Mouse (Mus musculus) limb, embryonic 10.5 days (tissue): ENCODE data around the gene Derl2. TPM values are rescaled to one million over a fixed set of nuclear protein-coding genes. Genes with fewer than 3 reads are reported as not detected.
A peak's percentile ranks its signal among the peaks of the same experiment; 100 is the strongest.

ENCODE experiments used
- DNase-seq: peaks from one replicate; pipeline ENCODE4 v3.0.0-alpha.2; 2017; ENCODE audit warnings: low spot score
- H3K27ac ChIP-seq: fragments of 300-500 bp; sonication (generic); 2 replicates; pipeline ENCODE4 v1.5.1; 2016; ENCODE audit warnings: mild to moderate bottlenecking
- H3K27me3 ChIP-seq: fragments of 300-500 bp; sonication (generic); 2 replicates; pipeline ENCODE4 v1.6.1; 2016; ENCODE audit warnings: low read depth, mild to moderate bottlenecking; ENCODE audit not compliant: poor library complexity, severe bottlenecking
- H3K36me3 ChIP-seq: fragments of 300-500 bp; sonication (generic); 2 replicates; pipeline ENCODE4 v1.6.1; 2016; ENCODE audit warnings: mild to moderate bottlenecking, moderate library complexity
- H3K4me1 ChIP-seq: fragments of 300-500 bp; sonication (generic); 2 replicates; pipeline ENCODE4 v1.6.1; 2016
- H3K4me3 ChIP-seq: fragments of 300-500 bp; sonication (generic); 2 replicates; pipeline ENCODE4 v1.5.1; 2016; ENCODE audit warnings: mild to moderate bottlenecking, moderate library complexity
- H3K9me3 ChIP-seq: fragments of 300-500 bp; sonication (generic); replicated peaks from 2 replicates; pipeline ENCODE4 v1.6.1; 2016; ENCODE audit warnings: mild to moderate bottlenecking
- WGBS: fragments of 180-500 bp; shearing (Covaris S2); methylation state at CpG from one replicate; pipeline ENCODE4 v1.1.7; 2016; 5-methylcytosine and 5-hydroxymethylcytosine counted together
- polyA plus RNA-seq: library from polyadenylated mRNA; unstranded; fragments of >200 nt; fragmentation: Nextera tagmentation; extraction: Ambion mirVana; gene quantifications from 2 replicates; pipeline ENCODE4 v1.2.1, GENCODE M21; 2016

The Derl2 gene
- 34.4 and 34.7 TPM in 2 replicates for polyA plus RNA-seq

DNA sequence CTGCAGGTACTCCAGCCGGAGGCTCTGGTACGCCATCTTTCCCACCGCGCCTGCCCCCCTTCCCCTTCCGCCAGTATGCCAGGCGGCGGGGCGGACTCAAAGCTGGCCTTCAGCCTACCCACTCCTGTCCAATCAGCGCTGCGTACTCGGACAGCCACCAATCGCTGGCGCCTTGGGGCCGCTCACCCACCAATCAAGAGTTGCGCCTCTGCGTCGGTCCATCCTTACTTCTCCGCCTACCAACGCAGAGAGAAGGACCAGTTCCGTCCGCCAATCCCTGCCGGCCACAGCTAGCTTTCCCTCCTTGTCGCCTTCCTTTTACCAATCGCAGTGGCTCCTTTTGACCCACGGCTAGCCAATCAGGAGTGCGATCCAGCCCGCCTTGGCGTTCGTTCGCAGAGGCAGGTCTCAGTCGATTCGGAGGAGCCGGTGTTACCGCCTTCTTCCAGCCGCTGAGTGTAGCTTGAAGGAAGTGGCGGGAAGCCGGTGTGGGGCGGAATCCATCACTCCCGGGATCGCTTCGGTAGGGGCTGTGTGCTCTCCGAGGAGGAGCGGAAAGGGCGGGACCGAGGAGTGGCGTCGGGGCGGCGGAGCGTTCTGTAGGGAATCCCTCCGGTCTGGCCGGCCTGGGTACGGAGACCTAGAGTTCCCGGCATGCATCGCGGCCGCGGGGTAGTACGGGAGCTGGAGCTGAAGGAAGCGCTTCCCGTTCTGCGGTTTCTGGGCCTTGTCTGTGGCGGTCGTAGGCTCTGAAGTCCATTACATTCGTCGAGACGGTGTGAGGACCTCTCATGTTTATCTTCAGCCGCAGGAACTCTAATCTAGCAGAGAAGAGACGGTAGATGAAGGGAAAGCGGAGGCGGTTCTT lies at the start of gene Derl2, which contains the start of gene Mis12:
Derl2 (minus strand) TSS at position 641 of the 868 bp plus-strand sequence.
Mis12 (plus strand) TSS at position 411 of the 868 bp plus-strand sequence.
- Histone ChIP-seq H3K27me3 (no peaks in the 10 kb centered on the region), H3K27ac (peak within 1 kb of the TSS; percentile 96), H3K9me3 (no peaks in the 10 kb centered on the region), H3K36me3 (peaks cover 47% of the 10 kb centered on the region), H3K4me3 (peak within 1 kb of the TSS; percentile 79), H3K4me1 (peaks cover 23% of the 10 kb centered on the region)
- DNase-seq: peak; percentile 96
- WGBS: under 1% methylated on average over 71 of the region's 71 CpGs

DNA sequence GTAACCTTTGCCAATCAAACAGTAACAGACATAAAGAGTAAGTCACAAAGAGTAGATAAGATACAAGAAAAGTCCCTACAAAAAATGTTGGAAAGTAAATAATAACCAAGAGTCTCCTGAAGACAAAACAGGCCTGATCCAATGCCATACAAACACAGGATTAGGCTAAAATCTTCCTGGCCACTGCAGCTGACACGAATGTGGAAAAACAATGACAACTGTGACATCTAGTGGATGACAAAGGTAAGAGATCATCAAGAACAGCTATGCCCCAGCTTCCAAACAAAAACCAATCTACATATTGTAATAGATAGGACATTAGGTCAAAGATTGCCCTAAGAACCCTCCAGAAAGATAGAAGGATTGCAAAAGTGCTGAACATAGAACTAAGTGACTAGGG lies 32.9 kb upstream of the Derl2 start:
- Histone ChIP-seq H3K27me3 (no peaks in the 10 kb centered on the region), H3K36me3 (no peaks in the 10 kb centered on the region), H3K4me3 (no peak overlapping the region), H3K9me3 (no peaks in the 10 kb centered on the region), H3K4me1 (no peaks in the 10 kb centered on the region), H3K27ac (no peak overlapping the region)
- WGBS: 0% methylated on average over 1 of the region's 1 CpGs
- no peak for DNase-seq

- Histone ChIP-seq H3K27ac (no peak overlapping the region), H3K36me3 (no peaks in the 10 kb centered on the region), H3K9me3 (no peaks in the 10 kb centered on the region), H3K4me3 (no peak overlapping the region), H3K4me1 (no peaks in the 10 kb centered on the region), H3K27me3 (no peaks in the 10 kb centered on the region)
- no peak for DNase-seq
- WGBS: 95% methylated on average over 5 of the region's 5 CpGs
Measured at GRCm38 (mm10) chr11:71039526-71040298, 20.1 kb upstream of the Derl2 start.

- Histone ChIP-seq H3K36me3 (peaks cover 27% of the 10 kb centered on the region), H3K27me3 (no peaks in the 10 kb centered on the region), H3K9me3 (no peaks in the 10 kb centered on the region), H3K4me1 (peaks cover 23% of the 10 kb centered on the region), H3K4me3 (peak within 1 kb of the TSS; percentile 75), H3K27ac (peak within 1 kb of the TSS; percentile 92)
- WGBS: under 1% methylated on average over 30 of the region's 31 CpGs
- peak; percentile 91 for DNase-seq
Measured at GRCm38 (mm10) chr11:71033163-71033761, 13.6 kb upstream of the Derl2 start, which contains the start of gene 6330403K07Rik. Gene 6330403K07Rik, minus strand, starts transcription at chr11:71033513.

DNA sequence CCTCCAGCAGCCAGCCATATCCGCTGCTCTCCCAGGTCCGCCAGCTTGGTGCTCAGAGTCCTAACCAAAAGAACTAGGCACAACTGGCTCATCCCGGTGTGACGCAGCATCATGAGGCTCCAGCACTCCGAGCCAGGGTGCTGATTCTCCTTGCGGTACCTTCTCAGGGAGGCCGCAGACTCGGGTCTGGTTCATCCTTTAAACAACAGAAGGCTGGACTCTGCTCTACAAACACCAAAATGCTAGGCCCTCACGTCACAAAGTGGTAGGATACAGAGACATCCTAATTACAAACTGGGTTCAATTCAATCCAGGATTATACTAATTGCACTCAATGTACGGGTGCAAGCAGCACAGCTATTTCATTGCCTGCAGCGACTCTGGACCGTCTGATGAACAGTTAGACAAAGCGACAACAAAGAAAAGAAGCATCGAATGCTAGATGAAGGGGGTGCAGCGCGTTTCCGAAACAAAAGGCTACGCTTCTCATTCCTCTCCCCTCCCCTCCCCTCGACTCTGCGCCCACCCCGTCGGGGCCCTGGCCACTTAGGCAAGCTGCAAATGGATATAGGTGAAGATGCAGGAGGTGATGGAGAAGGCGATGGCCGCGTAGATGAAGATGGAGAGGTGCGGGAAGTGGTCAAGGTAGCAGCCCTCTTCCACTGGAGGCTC lies 13.0 kb upstream of the Derl2 start:
- WGBS: 9% methylated on average over 26 of the region's 26 CpGs
- Histone ChIP-seq H3K36me3 (peaks cover 33% of the 10 kb centered on the region), H3K27ac (peak overlapping the region; percentile 92), H3K9me3 (no peaks in the 10 kb centered on the region), H3K4me1 (peaks cover 23% of the 10 kb centered on the region), H3K27me3 (no peaks in the 10 kb centered on the region), H3K4me3 (peak overlapping the region; percentile 75)
- DNase-seq: peak; percentile 53

GRCm38 (mm10) chr11:71032070-71032469 lies 12.4 kb upstream of the Derl2 start:
- WGBS: 60% methylated on average over 7 of the region's 7 CpGs
- no peak for DNase-seq
- Histone ChIP-seq H3K36me3 (peaks cover 39% of the 10 kb centered on the region), H3K4me3 (peak overlapping the region; percentile 75), H3K9me3 (no peaks in the 10 kb centered on the region), H3K27me3 (no peaks in the 10 kb centered on the region), H3K4me1 (peaks cover 23% of the 10 kb centered on the region), H3K27ac (peak overlapping the region; percentile 92)

- Histone ChIP-seq H3K27ac (no peak overlapping the region), H3K27me3 (no peaks in the 10 kb centered on the region), H3K4me1 (peaks cover 23% of the 10 kb centered on the region), H3K9me3 (no peaks in the 10 kb centered on the region), H3K36me3 (peaks cover 64% of the 10 kb centered on the region), H3K4me3 (no peak overlapping the region)
- 71% methylated on average over 3 of the region's 3 CpGs for WGBS
- DNase-seq: no peak
Measured at GRCm38 (mm10) chr11:71029403-71030118, 9.9 kb upstream of the Derl2 start.

- no peaks in the 10 kb centered on the region for H3K9me3 ChIP-seq
- H3K4me3 ChIP-seq: no peak overlapping the region
- H3K36me3 ChIP-seq: peaks cover 76% of the 10 kb centered on the region
- no peaks in the 10 kb centered on the region for H3K27me3 ChIP-seq
- 75% methylated on average over 3 of the region's 3 CpGs for WGBS
- H3K27ac ChIP-seq: no peak overlapping the region
- peaks cover 12% of the 10 kb centered on the region for H3K4me1 ChIP-seq
- no peak for DNase-seq
Measured at GRCm38 (mm10) chr11:71028280-71028679, 8.6 kb upstream of the Derl2 start.

DNA sequence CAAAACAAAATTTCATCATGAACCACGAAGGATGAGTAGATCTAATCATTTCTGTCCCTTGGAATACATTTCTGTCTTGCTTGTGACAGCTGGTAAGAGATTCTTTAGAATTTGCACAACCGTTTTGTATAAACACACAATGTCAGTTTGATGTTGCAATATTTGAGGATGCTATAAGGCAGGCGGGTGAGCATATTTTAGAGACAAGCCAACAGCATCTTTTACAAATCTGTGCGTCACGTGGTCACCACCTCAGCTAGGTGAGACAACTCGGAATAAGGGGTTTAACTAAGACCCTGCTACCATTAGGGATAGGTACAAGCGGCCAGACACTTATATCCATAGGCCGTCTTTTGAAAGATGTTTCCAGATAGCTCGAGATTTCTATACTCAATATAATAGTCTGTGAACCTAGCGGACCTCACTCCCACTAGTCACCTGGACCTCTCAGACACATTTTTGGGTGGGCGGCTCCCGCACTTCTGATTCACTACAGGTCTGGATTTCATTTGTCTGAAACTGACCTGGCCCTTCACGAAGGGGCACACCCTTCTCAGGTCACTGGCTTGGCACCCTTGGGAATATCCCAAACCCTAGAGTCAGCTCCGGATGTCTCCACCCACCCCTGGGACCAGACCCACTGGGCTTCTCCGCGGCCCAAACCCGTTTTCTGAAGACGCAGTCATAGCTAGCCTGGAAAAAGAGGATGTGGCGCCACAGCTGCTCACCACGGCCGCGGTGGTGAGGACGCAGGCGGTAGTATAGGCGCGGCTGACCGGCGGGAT lies 1.0 kb downstream of the Derl2 start:
- H3K9me3 ChIP-seq: no peaks in the 10 kb centered on the region
- no peak for DNase-seq
- 5% methylated on average over 28 of the region's 28 CpGs for WGBS
- H3K27ac ChIP-seq: peak overlapping the region; percentile 96
- no peaks in the 10 kb centered on the region for H3K27me3 ChIP-seq
- peaks cover 49% of the 10 kb centered on the region for H3K36me3 ChIP-seq
- peaks cover 23% of the 10 kb centered on the region for H3K4me1 ChIP-seq
- H3K4me3 ChIP-seq: peak overlapping the region; percentile 79

DNA sequence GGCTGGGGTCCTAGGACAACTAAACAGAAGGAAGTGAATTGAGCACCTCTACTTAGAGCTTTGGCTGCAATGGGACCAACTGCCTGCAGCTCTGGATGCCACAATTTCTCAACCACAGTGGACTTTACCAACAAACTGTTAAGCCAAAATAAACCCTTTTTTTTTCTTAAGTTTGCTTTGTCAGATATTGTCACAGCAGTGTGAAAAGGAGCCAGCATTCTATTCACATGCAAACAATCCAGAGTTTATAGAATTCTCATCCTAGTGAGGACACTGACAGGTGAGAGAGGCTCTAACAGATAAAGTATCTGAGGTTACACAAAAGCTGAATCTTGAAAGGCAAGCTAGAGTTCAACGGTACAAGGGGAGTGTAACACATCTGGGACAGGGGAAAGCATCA lies 2.6 kb downstream of the Derl2 start:
- H3K4me3 ChIP-seq: no peak overlapping the region
- no peaks in the 10 kb centered on the region for H3K9me3 ChIP-seq
- WGBS: 84% methylated on average over 1 of the region's 1 CpGs
- DNase-seq: no peak
- no peak overlapping the region for H3K27ac ChIP-seq
- H3K4me1 ChIP-seq: peaks cover 23% of the 10 kb centered on the region
- H3K27me3 ChIP-seq: no peaks in the 10 kb centered on the region
- H3K36me3 ChIP-seq: peaks cover 47% of the 10 kb centered on the region

DNA sequence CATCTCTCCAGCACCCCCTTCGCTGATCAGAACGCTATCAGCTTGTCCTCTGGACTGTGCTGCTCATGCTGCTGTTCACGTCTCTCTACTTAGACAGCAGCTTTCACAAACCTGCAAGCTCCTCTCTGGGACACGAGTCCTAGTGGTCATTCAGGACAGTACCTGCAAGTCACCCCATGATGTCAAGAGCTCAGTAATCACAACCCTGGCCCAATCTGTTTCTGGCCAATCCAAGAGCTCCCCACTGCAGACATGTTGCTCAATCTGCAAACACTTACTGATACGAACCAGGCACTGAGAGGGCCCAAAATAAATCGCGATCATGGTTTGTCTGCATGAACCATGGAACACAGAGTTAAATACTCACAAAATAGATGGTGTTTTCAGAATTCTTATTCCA lies 6.9 kb downstream of the Derl2 start:
- DNase-seq: no peak
- Histone ChIP-seq H3K4me3 (no peak overlapping the region), H3K4me1 (peaks cover 2% of the 10 kb centered on the region), H3K9me3 (no peaks in the 10 kb centered on the region), H3K27me3 (no peaks in the 10 kb centered on the region), H3K36me3 (peaks cover 71% of the 10 kb centered on the region), H3K27ac (no peak overlapping the region)
- whole genome bisulfite sequencing: 93% methylated on average over 7 of the region's 7 CpGs
